Mouse (Mus musculus) yolk sac, embryonic 10.5 days (tissue): ENCODE results near the gene Gucy1b2.
A peak's percentile ranks its signal among the peaks of the same experiment; 100 is the strongest.

ENCODE experiments used
- DNase-seq: peaks from one replicate; pipeline ENCODE4 v3.0.0-alpha.2; 2017; ENCODE audit warnings: low spot score

Gene Gucy1b2

GRCm38 (mm10) chr14:62363774-62364173 is 92.3 kb downstream of the Gucy1b2 start:
- no peak for DNase-seq

DNA sequence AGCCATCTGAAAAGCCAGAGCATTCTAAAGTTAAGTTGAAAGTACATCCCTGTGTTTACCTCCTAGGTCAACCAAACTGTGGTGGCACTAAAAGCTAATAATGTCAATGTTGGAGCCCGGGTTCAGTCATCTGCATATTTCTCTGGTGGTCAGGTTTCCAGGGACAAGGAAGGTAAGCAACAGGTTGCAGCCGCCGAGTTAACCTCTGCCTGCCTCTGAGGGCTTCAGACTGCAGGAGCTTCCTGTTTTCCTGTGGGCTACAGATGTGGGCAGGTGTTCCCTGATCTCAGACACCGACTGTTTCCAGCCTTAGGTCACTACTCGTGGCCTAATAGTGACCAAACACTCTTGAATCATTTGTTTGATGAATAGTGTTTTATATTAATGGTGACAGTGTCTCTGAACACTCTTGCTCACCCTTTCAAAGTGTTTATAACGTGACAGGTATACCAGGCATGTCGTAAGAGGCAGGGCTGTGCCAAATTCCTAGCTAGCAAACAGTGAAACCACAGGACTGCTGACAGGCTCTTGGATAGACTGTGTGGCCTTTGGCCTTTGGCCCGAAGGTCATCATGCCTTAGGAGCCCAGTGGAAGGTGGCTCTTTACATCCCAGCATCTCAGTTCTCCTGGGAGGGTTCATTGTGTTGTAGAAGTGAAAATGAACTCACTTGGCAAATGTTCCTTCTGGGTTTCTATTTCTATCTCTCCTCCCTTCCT is 94.7 kb downstream of the Gucy1b2 start:
- peak; percentile 73 for DNase-seq

DNA sequence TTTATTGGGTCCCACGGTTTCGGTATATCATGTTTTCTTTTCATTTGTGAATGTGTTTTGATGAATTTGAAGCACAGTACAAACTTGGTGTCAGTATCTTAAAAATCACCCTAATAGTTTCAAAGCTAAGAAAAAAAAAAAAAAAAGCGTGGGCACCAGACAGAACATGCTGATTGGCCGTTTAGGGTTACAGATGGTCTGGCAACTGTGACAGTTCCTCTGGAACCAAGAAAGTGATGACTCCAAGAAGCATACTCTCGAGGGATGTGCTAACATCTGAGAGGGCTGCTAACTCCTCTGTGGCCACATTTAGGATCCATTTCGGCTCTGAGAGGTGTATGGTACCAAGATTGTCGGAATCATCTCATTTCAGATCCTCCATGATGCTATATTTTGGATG is 100.9 kb downstream of the Gucy1b2 start:
- no peak for DNase-seq

DNA sequence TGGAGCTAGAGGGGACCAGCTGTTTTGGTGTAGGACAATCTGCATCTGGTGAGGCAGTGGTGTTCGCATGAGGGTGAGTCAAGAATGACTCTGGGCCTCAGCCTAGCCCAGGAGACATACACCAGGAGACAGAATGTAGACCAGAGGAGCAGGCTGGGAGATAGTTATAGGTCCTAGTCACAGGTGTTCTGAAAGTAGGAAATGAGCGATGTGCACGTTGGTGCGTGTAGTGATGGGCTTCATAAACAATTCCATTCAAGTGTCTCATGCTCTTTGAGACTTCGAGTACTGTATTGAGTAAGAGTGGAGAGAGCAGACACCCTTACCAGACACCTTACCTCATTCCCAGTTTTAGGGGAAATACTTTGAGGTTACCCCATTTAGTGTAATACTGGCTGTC is 102.3 kb downstream of the Gucy1b2 start:
- DNase-seq = no peak

GRCm38 (mm10) chr14:62353372-62353771 is 102.7 kb downstream of the Gucy1b2 start:
- DNase-seq = no peak

- no peak for DNase-seq
These were observed 105.2 kb downstream of the Gucy1b2 start for GRCm38 (mm10) chr14:62350890-62351289.

DNA sequence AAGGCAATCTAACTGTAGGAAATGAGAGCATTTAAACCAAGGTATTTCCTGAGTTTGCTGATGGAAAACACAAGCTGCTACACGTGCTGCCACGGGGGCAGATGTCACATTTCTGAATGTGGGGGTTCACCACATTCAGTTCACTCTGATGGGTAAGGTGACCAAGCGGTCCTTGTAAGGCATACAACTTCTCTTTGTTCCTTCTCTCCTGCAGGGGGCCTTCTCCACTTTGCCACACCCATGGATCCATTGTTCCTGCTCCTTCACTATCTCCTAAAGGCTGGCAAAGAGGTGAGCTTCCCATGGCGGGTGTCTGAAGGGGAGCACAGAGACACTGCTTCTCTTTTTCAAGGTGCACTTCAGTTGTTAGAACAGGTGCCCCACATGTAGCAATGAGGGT is 105.9 kb downstream of the Gucy1b2 start:
- no peak for DNase-seq

DNA sequence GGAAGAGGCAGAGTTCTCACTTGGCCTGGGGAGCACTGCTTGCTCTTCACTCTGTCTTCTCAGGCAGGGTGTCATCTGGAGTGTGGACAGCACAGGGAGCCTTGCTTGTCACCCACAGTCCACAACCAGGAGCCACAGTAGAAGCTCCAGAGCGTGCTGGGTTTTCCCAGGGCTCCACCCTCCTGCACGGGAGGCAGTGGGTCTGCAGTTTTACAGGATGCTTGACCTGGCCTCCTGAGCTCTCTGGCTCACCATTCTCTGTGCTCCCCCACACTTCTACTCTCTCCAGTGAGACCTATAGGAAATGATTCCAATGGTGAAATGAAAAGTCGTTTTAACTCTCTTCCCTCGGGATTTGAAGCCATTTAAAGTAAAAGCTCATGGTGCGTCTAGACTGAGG is 106.3 kb downstream of the Gucy1b2 start:
- DNase-seq = no peak

DNA sequence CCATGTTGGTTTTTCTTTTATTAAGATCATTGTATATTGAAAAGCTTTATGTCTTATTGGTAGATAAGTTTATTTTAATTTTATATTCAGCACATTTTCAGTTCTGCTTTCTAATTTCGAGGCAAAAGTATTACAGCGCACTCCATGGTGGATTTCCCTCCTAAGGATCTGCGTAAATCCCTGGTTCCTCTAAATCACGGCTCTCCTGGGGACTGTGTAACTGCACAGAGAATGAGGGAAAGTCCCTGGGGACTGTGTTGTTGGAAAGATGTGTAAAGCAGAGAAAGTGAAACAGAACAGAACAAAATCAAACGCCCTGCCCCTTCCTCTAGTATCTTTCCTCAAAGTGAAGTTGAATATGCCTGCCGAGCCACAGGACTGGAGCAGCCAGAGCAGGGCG is 109.0 kb downstream of the Gucy1b2 start:
- DNase-seq = no peak

GRCm38 (mm10) chr14:62346570-62346969 is 109.5 kb downstream of the Gucy1b2 start:
- DNase-seq = no peak
